Mouse (Mus musculus): Measurements from ENCODE around the gene Selenoo.

Selenoo gene

GRCm38 (mm10) chr15:89088607-89089247 is at the start of gene Selenoo:
Gene Selenoo (plus strand): TSS chr15:89089084.
- DNase-seq: peak; percentile 94

GRCm38 (mm10) chr15:89044381-89044780 is 44.5 kb upstream of the Selenoo start:
- DNase-seq: no peak

- no peak for DNase-seq
Measured at GRCm38 (mm10) chr15:89046356-89046755, 42.5 kb upstream of the Selenoo start.

- DNase-seq: no peak
Measured at GRCm38 (mm10) chr15:89054666-89055065, 34.2 kb upstream of the Selenoo start.

- DNase-seq: peak; percentile 58
Measured at GRCm38 (mm10) chr15:89058736-89059135, 30.1 kb upstream of the Selenoo start.

- peak; percentile 82 for DNase-seq
Measured at GRCm38 (mm10) chr15:89059161-89059931, 29.5 kb upstream of the Selenoo start, which contains the start of gene Panx2. Gene Panx2 (plus strand): TSS chr15:89059734.

GRCm38 (mm10) chr15:89060032-89060681 is 28.7 kb upstream of the Selenoo start:
- DNase-seq: peak; percentile 80

- DNase-seq: peak; percentile 57
Measured at GRCm38 (mm10) chr15:89060811-89061460, 27.9 kb upstream of the Selenoo start.

- peak; percentile 49 for DNase-seq
Measured at GRCm38 (mm10) chr15:89061761-89062517, 26.9 kb upstream of the Selenoo start.

GRCm38 (mm10) chr15:89062518-89062910 is 26.4 kb upstream of the Selenoo start:
- DNase-seq: no peak

- peak; percentile 66 for DNase-seq
Measured at GRCm38 (mm10) chr15:89063001-89063400, 25.9 kb upstream of the Selenoo start.

GRCm38 (mm10) chr15:89063536-89063935 is 25.3 kb upstream of the Selenoo start:
- peak; percentile 91 for DNase-seq

- peak; percentile 62 for DNase-seq
Measured at GRCm38 (mm10) chr15:89064891-89065290, 24.0 kb upstream of the Selenoo start.

GRCm38 (mm10) chr15:89067609-89068008 is 21.3 kb upstream of the Selenoo start:
- DNase-seq: no peak

- no peak for DNase-seq
Measured at GRCm38 (mm10) chr15:89068226-89068625, 20.7 kb upstream of the Selenoo start.

- peak; percentile 42 for DNase-seq
Measured at GRCm38 (mm10) chr15:89069336-89069840, 19.5 kb upstream of the Selenoo start.

GRCm38 (mm10) chr15:89070606-89071005 is 18.3 kb upstream of the Selenoo start:
- DNase-seq: peak; percentile 53

GRCm38 (mm10) chr15:89073993-89074603 is 14.8 kb upstream of the Selenoo start:
- DNase-seq: no peak

GRCm38 (mm10) chr15:89074613-89075477 is 14.0 kb upstream of the Selenoo start, which contains the start of gene Trabd:
Gene Trabd (plus strand): TSS chr15:89075124.
- DNase-seq: peak; percentile 60

GRCm38 (mm10) chr15:89075478-89076147 is 13.3 kb upstream of the Selenoo start:
- peak; percentile 92 for DNase-seq
